Mouse (Mus musculus) CH12.LX (cell line): ENCODE data around the gene Pan3.

Experiments
- CHD1 ChIP-seq: IDR thresholded peaks from 2 replicates; pipeline ENCODE4 v1.6.1; 2012; ENCODE audit warnings: low read depth, low read length, improper control_type of control experiment, inconsistent platforms
- CHD2 ChIP-seq: IDR thresholded peaks from 2 replicates; pipeline ENCODE4 v1.6.1; 2011; ENCODE audit warnings: low read length, improper control_type of control experiment
- CTCF ChIP-seq, 2 experiments: IDR thresholded peaks in 1 of 2; conservative IDR thresholded peaks in 1 of 2; 2 replicates each; pipeline ENCODE4 v1.5.1; 2011 to 2012; ENCODE audit warnings: low read depth in 2 of 2, low read length in 2 of 2, improper control_type of control experiment in 1 of 2, inconsistent platforms in 1 of 2, mild to moderate bottlenecking in 1 of 2, moderate library complexity in 1 of 2
- MAFK ChIP-seq: IDR thresholded peaks from 2 replicates; pipeline ENCODE4 v1.6.1; 2011; ENCODE audit warnings: low read length, improper control_type of control experiment; ENCODE audit not compliant: insufficient replicate concordance
- ZNF384 ChIP-seq: IDR thresholded peaks from 2 replicates; pipeline ENCODE4 v1.6.1; 2012; ENCODE audit warnings: low read depth, low read length, improper control_type of control experiment, inconsistent platforms

DNA sequence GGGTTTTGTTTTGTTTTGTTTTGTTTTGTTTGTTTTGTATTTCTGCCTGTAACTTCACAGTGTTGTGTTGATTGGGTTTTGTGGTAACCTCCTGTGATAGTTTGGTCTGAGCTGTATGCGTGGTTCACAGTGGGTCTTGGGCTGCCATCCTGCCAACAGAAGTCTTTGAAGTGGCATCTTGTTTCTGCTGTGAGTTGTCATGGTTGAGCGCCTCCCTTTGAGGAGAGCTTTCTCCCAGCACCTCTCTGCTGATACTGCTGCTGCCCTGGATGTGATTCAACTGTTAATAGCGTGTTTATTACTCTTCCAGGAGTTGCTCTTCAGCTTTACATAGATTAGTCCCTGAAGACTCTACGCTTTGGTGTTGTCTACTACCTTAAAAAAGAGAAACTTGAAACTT is 18.6 kb downstream of the Pan3 start:
- TF ChIP-seq CHD2 (no peak), CTCF (conservative IDR thresholded peaks at IDR 0.05 in 1 of 2, IDR thresholded peaks at IDR 0.05 in 1 of 2; ENCODE audit: low read depth in 2 of 2, low read length in 2 of 2) (no peak), ZNF384 (no peak), CHD1 (no peak), MAFK (no peak)
